Mouse (Mus musculus) regulatory T cell (primary cell): ENCODE data around the gene Rwdd2b.

Experiments
- in situ Hi-C: fragments of 300-600 bp; cut with MboI, MseI; formaldehyde crosslinking; loops from one replicate; pipeline ENCODE4 v1.15.1; 2025; ENCODE audit warnings: high pct_unique_total_duplicates

Gene Rwdd2b

DNA sequence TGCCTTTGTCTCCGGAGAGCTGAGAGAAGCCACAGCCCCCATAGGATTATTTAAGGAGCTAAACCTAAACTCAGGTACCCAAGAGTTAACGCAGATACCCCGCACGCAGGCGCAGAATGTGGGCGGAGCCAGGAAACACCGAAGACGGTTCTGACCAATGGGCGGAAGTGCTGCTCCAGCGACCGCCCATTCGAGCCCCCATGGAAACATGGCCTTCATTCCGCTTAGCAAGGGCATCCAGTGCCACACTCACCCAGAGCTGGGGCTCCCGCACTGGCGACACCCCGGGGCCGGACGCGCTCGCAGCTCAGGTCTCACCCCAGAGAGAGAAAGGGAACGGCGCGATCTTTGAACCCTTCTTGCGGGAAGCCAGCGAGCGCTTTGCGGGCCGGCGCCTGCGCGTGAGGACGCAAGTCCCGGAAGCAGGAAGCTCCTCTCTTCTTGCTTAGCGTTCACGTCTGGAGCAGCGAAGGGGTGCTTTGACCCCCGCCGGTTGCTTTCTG, at the start of gene Rwdd2b:
Gene Rwdd2b, minus strand, starts transcription at position 390 of the 503 bp plus-strand sequence.
- in situ Hi-C loops: no loop called here

DNA sequence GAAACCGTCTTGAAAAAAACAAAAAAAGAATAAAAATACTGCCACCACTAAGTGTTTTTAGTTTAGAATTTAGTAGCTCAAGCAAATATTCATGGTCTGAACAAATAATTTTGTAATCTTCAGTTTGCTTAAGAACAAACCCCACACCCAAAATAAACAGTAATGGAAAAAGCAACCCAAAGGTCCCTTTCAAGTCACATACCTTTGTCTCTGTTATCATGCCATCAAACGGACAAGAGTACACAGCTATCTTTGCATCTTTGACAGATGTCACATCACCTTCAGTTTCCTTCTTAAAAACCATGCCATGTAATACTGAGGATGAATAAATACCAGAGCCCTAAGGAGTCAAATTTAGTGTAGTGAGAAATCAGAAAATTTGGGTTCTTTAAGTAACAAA, 48.2 kb upstream of the Rwdd2b start:
- in situ Hi-C loops: loop anchor here (5.0 kb wide), 1 partner anchor 81 kb away; no protein-coding TSS in a partner anchor

- in situ Hi-C loops: loop anchor here (5.0 kb wide), 1 partner anchor 79 kb away; no protein-coding TSS in a partner anchor
Observed at GRCm38 (mm10) chr16:87486739-87487138, 46.4 kb upstream of the Rwdd2b start.

DNA sequence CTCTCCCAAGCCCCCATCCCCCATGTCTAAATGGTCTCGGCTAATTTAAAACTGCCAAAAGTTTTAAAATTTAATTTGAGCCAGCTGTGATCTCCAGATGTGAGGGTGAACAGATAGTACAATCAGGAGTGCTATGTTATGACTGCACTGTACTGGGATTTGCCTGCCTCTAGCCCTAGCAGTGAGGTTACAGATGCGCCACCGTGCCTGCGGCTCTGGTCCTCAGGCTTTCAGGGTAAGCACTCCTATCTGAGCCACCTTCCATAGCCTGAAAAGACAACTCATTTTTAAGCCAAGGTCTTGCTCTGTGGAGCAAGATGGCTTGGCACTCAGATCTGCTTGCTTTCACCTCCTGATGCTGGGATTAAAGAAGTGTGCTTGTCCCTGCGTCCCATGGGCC, 44.0 kb upstream of the Rwdd2b start:
- in situ Hi-C loops: no loop called here

GRCm38 (mm10) chr16:87470579-87470978, 30.2 kb upstream of the Rwdd2b start:
- in situ Hi-C loops: no loop called here

- in situ Hi-C loops: no loop called here
Observed at GRCm38 (mm10) chr16:87458752-87459151, 18.4 kb upstream of the Rwdd2b start.

- in situ Hi-C loops: no loop called here
Observed at GRCm38 (mm10) chr16:87455180-87455611, 14.8 kb upstream of the Rwdd2b start.

DNA sequence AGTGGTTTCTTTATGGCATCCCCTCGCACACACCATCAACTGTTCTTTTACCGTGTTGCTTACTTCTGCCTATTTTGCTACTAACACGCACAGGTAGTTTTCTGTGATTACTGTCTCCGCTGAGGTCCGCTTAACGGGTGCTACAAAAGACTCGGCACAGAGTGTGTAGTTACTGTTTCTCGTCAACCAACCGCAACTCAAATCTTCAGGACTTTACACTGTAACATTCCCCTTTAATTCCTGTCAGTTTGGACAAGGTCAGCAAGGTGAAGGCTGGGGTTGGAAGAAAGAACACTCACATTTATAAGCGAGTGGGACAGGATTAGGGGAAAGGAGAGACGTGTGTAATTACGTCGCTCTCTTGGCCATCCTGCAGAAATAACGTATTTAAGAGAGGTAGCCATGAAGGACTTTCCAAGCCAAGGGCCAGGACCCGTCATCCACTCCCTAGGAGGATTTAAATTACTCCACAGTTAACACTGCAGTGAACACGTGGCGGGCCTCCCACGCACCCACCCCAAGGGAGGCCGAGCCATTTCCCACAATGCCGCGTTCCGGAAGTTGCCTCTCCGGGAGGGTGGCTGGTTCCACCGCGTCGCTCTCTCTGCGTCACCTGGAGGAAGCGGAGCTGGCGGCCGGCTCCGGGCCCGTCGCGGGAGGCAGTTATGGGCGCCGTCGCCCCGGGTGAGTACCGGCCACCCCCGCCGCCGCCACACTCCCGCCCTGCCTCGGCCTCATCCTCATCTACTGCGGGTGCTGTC, 14.2 kb upstream of the Rwdd2b start, which contains the start of gene Usp16:
Gene Usp16, plus strand, starts transcription at position 285 of the 761 bp plus-strand sequence.
- in situ Hi-C loops: no loop called here

DNA sequence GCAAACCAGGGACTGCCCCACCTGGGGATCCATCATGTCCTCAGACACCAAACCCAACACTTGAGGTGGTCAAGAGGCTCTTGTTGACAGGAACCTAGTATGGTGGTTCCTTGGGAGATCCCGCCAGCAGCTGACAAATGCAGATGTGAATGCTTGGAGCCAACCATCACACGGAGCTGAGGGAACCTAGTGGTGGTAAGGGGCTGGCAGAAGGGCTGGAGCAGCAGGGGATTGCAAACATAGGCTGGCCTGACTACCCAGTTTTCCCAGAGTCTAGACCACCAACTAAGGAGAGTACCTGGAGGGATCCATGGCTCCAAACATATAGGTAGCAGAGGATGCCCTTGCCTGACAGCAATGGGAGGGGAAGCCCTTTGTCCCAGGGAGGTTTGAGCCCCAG, 12.9 kb upstream of the Rwdd2b start:
- in situ Hi-C loops: no loop called here

DNA sequence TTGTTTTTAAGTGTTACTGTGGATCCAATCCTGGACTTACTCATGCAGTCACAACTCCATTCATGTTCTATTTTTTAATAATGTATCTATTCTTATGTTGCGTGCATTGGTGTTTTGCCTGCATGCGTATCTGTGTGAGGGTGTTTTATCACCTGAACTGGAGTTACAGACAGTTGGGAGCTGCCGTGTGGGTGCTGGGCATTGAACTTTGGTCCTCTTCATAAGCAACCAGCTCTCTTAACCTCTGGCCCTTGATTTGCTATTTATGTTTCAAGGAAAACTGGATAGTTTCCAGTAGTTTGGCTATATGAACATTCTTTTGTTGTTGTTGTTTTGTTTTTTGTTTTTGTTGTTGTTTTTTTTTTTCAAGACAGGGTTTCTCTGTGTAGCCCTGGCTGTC, 5.2 kb upstream of the Rwdd2b start:
- in situ Hi-C loops: no loop called here

DNA sequence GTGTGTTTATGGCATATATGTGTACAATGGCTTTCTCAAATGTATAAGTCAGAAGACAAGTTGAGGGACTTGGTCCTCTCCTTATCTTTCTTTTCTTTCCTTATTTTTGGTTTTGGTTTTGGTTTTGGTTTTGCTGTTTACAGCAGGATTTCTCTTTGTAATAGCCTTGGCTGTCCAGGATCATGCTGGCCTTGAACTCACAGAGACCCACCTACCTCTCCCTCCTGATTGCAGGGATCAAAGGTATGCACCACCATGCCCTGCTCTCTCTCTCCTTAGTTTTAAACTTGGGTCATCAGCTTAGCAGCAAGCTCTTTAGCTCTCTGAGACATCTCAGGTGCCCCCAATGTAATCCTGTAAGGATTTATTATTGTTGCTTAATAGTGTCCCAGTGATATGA, 4.7 kb upstream of the Rwdd2b start:
- in situ Hi-C loops: no loop called here

DNA sequence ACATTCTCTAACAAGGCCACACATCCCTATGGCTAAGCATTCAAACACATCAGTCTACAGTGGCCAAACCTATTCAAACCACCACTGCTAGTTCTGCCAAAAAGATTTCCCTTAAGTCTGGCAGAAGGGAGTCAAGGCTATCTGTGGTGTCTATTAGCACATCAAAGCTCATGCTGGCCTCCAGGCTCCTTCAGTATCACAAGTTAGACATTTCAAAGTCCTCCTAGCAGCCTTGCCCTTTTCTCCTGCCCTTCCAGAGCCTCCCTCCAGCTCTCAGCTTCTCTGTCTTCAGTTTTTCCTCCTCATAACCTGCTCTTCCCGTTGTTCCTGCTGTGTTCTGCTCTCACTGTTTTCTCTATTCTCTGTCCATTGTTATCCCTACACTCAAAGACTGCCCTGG, 3.7 kb upstream of the Rwdd2b start:
- in situ Hi-C loops: no loop called here

DNA sequence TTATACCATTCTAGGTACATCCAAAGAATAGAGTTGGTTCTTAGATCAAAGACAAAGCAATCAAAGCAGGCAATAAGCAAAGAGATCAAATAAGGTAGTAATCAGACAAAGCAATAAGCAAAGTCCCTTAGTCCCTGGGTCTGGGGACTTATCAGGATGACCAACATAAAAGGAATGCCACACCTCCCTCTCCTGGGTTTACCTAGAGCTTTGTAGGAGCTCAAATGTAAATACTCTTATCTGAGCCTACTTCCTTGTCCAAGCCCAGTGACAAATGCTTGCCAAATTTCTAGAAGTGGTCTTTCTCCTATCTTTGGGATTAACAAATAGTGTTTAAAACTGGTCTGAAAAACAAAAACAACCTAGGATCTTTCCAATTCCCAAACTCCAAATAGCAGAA, 2.9 kb upstream of the Rwdd2b start:
- in situ Hi-C loops: no loop called here

DNA sequence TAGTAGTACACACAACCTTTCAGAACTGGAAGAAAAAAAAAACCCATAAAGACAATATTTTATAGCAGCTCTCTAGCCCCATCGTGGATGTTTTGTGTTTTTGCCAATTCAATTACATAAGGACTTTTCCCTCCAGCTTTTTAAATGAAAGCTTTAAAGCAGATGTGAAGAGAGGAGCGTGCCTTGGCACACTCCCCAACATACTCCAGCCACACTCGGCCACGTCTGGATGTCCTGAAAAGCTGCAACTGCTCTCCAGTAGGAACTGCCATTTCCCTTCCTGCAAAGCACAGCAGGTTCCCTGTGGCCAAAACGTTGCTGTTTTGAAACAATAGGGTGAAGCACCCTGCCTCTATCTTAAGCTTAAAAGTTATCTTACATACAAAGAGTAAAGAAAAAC, 1.9 kb upstream of the Rwdd2b start:
- in situ Hi-C loops: no loop called here

DNA sequence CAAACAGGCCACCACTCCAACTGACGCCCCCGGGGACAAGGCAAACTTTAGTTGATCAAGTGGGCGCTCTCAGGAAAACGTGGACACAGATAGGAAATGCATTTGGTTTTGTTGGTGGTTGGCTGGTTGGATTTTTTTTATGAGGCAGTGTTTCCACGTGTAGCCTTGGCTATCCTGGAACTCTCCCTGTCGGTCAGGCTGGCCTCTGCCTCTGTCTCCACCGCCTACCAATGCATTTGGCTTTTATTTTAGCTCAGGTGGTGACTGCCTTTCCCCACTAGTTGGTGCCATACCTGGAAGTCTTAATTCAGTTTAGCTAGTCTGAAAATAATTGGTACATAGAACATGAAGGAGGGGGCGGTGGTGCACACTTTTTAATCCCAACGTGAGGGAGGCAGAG, 716 bp upstream of the Rwdd2b start:
- in situ Hi-C loops: no loop called here

DNA sequence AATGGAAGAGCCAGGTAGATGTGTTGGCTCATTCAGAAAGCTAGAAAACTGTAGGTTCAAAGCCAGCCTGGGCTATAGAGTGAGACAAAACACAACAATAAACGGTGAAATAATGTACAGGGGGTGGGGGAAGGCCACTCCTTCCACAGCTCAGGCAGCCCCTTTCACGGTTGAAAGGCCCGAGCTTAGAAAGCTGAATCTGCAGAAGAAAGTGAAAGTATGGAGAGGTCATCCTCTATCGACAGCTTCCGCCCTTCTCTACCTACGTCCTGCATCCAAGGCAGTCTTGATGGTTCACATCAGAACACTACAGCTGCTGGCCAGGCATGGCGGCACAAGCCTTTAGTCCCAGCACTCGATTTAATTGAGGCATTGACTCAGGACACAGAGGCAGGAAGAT, 1.7 kb downstream of the Rwdd2b start:
- in situ Hi-C loops: loop anchor here (5.0 kb wide), 1 partner anchor 86 kb away; the partner anchor contains the start of gene N6amt1

DNA sequence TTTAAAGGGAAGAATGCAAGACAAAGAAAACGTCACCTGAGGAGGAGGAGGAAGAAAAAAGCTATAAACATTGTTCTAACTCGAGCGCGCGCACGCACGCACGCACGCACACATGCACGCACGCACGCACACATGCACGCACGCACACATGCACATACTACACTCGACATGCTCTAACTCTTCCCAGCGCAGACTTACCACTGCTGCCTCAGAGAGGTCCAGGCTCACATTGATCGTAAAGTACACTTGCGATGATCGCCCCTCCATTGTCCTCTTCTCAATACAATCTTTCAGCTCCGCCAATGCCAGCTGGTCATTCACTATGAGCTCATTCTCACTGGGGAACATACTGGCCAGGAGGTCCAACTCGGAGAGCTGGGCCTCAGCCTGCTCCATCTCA, 3.3 kb downstream of the Rwdd2b start:
- in situ Hi-C loops: loop anchor here (5.0 kb wide), 1 partner anchor 85 kb away; the partner anchor contains the start of gene N6amt1

DNA sequence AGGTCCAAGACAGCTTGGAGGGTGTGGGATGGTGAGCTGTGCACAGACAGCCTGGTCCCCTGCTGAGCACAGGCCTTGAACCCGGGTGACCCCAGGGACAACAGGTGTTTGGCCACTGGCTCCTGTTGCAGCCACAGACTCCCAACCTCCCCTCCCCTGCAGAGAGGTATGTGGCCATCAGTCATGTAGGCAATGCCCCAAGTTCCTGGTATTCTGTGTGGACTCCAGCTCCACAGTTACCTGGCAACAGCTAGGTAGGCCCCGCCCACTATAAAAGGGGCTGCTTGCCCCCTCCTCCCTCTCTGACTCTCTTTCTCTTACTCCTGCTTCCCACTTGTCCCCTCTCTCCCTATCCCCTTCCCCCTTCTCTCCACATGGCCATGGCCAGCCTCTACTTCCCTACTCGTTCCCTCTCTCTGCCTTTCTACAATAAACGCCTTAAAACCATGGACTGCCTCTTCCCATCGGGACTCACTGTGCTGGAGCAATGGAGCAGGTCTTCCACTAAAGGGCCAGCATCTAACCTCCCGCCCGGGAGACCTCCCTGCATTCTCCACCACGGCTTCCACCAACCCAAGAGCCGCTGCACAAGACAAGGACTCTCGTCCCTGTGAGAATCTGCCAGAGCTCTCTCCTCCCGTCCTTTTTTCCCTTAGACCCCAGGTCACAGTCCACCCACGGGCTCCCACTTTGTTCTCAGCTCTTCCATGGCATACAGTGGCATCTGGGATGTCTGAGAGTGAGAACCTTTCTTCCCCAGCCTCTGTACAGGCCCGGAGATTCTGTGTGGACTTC, 4.8 kb downstream of the Rwdd2b start:
- in situ Hi-C loops: loop anchor here (5.0 kb wide), 1 partner anchor 83 kb away; the partner anchor contains the start of gene N6amt1

- in situ Hi-C loops: loop anchor here (5.0 kb wide), 1 partner anchor 83 kb away; the partner anchor contains the start of gene N6amt1
Observed at GRCm38 (mm10) chr16:87434946-87435345, 5.4 kb downstream of the Rwdd2b start.

DNA sequence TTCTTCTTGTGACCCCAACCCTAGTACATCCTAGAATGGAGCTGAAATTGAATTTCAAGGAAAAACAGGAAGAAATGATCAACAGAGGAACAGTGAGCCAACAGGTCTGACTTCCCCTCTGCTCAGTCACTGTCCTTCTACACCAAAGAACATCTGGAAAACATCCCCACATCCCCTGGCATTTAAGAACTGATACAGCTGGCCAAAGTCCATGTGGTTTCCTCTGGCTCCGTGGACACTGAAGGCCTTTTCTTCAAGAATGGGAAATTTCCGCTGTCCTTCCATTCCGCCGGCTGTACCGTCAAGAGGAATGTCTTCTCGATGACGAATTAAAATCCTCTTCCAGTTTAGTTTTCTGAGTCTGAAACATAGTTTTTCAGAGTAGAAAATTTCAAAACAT, 6.1 kb downstream of the Rwdd2b start:
- in situ Hi-C loops: no loop called here

GRCm38 (mm10) chr16:87432033-87432814, 8.1 kb downstream of the Rwdd2b start, which contains the start of gene Ltn1:
Gene Ltn1 (minus strand): TSS chr16:87432612.
- in situ Hi-C loops: no loop called here
